Mouse (Mus musculus): ENCODE data around the gene Cdcp1. TPM values are rescaled to one million over a fixed set of nuclear protein-coding genes. Genes with fewer than 3 reads are reported as not detected.

The Cdcp1 gene
- total RNA-seq, 2 experiments from 2014 or later = not detected

Other genes with a start within 250 kb of the Cdcp1 start
- 10 to 100 TPM in 1 of 2 experiments, 1 to 10 TPM in 1; 9.0 to 11.2 TPM for gene Tmem42, start 194.7 kb downstream of the Cdcp1 start, total RNA-seq (2021)
- gene Tgm4, start 181.3 kb downstream of the Cdcp1 start, total RNA-seq (2021) = under 1 TPM; 0.16 TPM
- gene Zdhhc3, start 102.8 kb downstream of the Cdcp1 start, total RNA-seq (2021) = 10 to 100 TPM; 37.1 to 43.0 TPM
- 10 to 100 TPM; 18.1 to 20.7 TPM for gene Exosc7, start 102.8 kb downstream of the Cdcp1 start, total RNA-seq (2021)
- gene Clec3b, start 65.1 kb downstream of the Cdcp1 start, total RNA-seq (2021) = 10 to 100 TPM; 60.6 to 90.2 TPM
- 1 to 10 TPM; 3.1 to 5.2 TPM for gene Tmem158, start 44.7 kb upstream of the Cdcp1 start, total RNA-seq (2021)
- 10 to 100 TPM; 43.6 to 53.1 TPM for gene Lars2, start 150.9 kb upstream of the Cdcp1 start, total RNA-seq (2021)

Measured in gastrocnemius, postnatal 14 days (tissue).